Mouse (Mus musculus) embryonic facial prominence, embryonic 13.5 days (tissue): ENCODE data around the gene Fstl4. TPM values are rescaled to one million over a fixed set of nuclear protein-coding genes. Genes with fewer than 3 reads are reported as not detected.

Experiments used
- ATAC-seq: fragments of 200-750 bp; cut with Nextera tagmentation; 2 replicates; pipeline ENCODE4 v1.8.0; 2017; ENCODE audit warnings: low read depth; ENCODE audit not compliant: insufficient number of reproducible peaks, insufficient read depth, low FRiP score, low TSS enrichment
- H3K27ac ChIP-seq: fragments of 300-500 bp; sonication (generic); 2 replicates; pipeline ENCODE4 v1.5.1; 2015; ENCODE audit warnings: moderate library complexity, mild to moderate bottlenecking, inconsistent platforms
- H3K27me3 ChIP-seq: fragments of 300-500 bp; sonication (generic); 2 replicates; pipeline ENCODE4 v1.6.1; 2015; ENCODE audit warnings: mild to moderate bottlenecking, inconsistent platforms
- H3K36me3 ChIP-seq: fragments of 300-500 bp; sonication (generic); 2 replicates; pipeline ENCODE4 v1.6.1; 2015; ENCODE audit warnings: mild to moderate bottlenecking, inconsistent platforms
- H3K4me1 ChIP-seq: fragments of 300-500 bp; sonication (generic); 2 replicates; pipeline ENCODE4 v1.6.1; 2015; ENCODE audit warnings: inconsistent platforms
- H3K4me2 ChIP-seq: fragments of 300-500 bp; sonication (generic); 2 replicates; pipeline ENCODE4 v1.6.1; 2015; ENCODE audit warnings: moderate library complexity, mild to moderate bottlenecking, inconsistent platforms
- H3K4me3 ChIP-seq: fragments of 300-500 bp; sonication (generic); 2 replicates; pipeline ENCODE4 v1.5.1; 2015; ENCODE audit warnings: mild to moderate bottlenecking, inconsistent platforms
- H3K9ac ChIP-seq: fragments of 300-500 bp; sonication (generic); 2 replicates; pipeline ENCODE4 v1.6.1; 2015; ENCODE audit warnings: mild to moderate bottlenecking, inconsistent platforms
- H3K9me3 ChIP-seq: fragments of 300-500 bp; sonication (generic); 2 replicates; pipeline ENCODE4 v1.6.1; 2016; ENCODE audit warnings: inconsistent platforms
- WGBS: fragments of 180-500 bp; shearing (Covaris S2); methylation state at CpG from one replicate; pipeline ENCODE4 v1.1.7; 2015; ENCODE audit warnings: mixed read lengths; 5-methylcytosine and 5-hydroxymethylcytosine counted together
- polyA plus RNA-seq: library from polyadenylated mRNA; unstranded; fragments of >200 nt; fragmentation: Nextera tagmentation; extraction: Ambion mirVana; gene quantifications from 2 replicates; pipeline ENCODE4 v1.2.1, GENCODE M21; 2015

Fstl4 gene
- polyA plus RNA-seq, 1 experiment from 2014 or later, result 1.7 TPM

- Histone ChIP-seq H3K9ac (no peak overlapping the region), H3K27ac (no peak overlapping the region), H3K36me3 (no peaks in the 10 kb centered on the region), H3K9me3 (no peaks in the 10 kb centered on the region), H3K4me2 (no peak overlapping the region), H3K4me3 (no peak overlapping the region), H3K27me3 (peaks cover 5% of the 10 kb centered on the region; the same call in 1 of the 2 replicates), H3K4me1 (peaks cover 16% of the 10 kb centered on the region)
- ATAC-seq, result no peak
- 79% methylated on average over 8 of the region's 8 CpGs for WGBS
Measured at GRCm38 (mm10) chr11:53097331-53097730, 332.9 kb downstream of the Fstl4 start.

DNA sequence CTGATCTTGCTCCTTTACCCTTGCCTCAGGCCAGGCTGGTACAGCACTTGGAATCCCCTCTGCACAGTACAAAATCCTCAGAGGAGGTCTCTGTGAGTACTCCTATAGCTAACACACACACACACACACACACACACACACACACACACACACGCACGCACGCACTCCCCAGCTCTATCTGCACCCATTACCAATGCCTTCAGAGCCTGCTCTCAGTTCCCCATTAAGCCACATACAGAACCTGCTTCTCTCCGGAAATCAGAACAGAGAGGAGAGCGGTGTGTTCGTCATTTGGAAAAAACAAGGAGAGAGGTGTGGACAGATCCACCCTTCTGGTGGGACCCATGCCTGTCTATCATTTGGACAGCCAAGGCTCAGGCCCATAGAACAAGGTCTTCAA, 333.4 kb downstream of the Fstl4 start:
- Histone ChIP-seq H3K9me3 (no peaks in the 10 kb centered on the region), H3K36me3 (no peaks in the 10 kb centered on the region), H3K4me2 (no peak overlapping the region), H3K9ac (no peak overlapping the region), H3K4me1 (peaks cover 12% of the 10 kb centered on the region; the same call in 1 of the 2 replicates), H3K27me3 (peaks cover 5% of the 10 kb centered on the region; the same call in 1 of the 2 replicates), H3K4me3 (no peak overlapping the region), H3K27ac (no peak overlapping the region)
- 89% methylated on average over 6 of the region's 6 CpGs for WGBS
- no peak for ATAC-seq

DNA sequence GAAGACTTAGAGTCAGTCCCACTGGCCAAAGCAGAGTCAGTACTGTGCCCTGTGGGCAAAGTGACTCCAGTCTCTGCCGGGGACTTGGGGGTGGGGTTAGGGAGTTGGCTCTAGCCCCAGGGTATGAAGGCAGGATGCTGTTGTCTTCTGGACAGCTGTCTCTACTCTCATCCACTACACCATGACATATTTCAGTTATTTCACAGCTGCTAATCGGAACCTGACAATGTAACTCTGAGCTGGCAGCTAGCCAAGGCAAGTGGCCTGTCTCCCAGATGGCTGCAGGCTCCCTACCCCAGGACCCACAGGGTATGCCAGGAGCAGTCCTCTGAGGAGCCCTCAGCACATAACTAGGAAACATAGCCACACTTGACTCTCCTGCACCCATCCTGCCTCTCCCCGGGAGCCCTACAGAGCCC, 334.4 kb downstream of the Fstl4 start:
- no peak overlapping the region for H3K27ac ChIP-seq
- WGBS, result 47% methylated on average over 3 of the region's 3 CpGs
- H3K9me3 ChIP-seq, result no peaks in the 10 kb centered on the region
- no peak overlapping the region for H3K4me3 ChIP-seq
- no peak for ATAC-seq
- H3K4me2 ChIP-seq, result no peak overlapping the region
- H3K9ac ChIP-seq, result no peak overlapping the region
- no peaks in the 10 kb centered on the region for H3K36me3 ChIP-seq
- peaks cover 15% of the 10 kb centered on the region for H3K4me1 ChIP-seq
- H3K27me3 ChIP-seq, result peaks cover 5% of the 10 kb centered on the region; the same call in 1 of the 2 replicates

GRCm38 (mm10) chr11:53099322-53099721, 334.9 kb downstream of the Fstl4 start:
- Histone ChIP-seq H3K4me3 (no peak overlapping the region), H3K4me2 (no peak overlapping the region), H3K9ac (no peak overlapping the region), H3K27ac (no peak overlapping the region), H3K27me3 (peaks cover 5% of the 10 kb centered on the region; the same call in 1 of the 2 replicates), H3K9me3 (no peaks in the 10 kb centered on the region), H3K36me3 (no peaks in the 10 kb centered on the region), H3K4me1 (peaks cover 16% of the 10 kb centered on the region)
- 89% methylated on average over 5 of the region's 5 CpGs for WGBS
- no peak for ATAC-seq

GRCm38 (mm10) chr11:53101732-53102131, 337.3 kb downstream of the Fstl4 start:
- H3K36me3 ChIP-seq, result no peaks in the 10 kb centered on the region
- peaks cover 16% of the 10 kb centered on the region for H3K4me1 ChIP-seq
- WGBS, result 81% methylated on average over 5 of the region's 5 CpGs
- H3K4me2 ChIP-seq, result no peak overlapping the region
- no peak overlapping the region for H3K9ac ChIP-seq
- H3K27me3 ChIP-seq, result 0 out of 2 replicates have a peak, but pooled peaks cover under 1% of the 10 kb centered on the region
- no peak for ATAC-seq
- H3K27ac ChIP-seq, result no peak overlapping the region
- no peaks in the 10 kb centered on the region for H3K9me3 ChIP-seq
- H3K4me3 ChIP-seq, result no peak overlapping the region

DNA sequence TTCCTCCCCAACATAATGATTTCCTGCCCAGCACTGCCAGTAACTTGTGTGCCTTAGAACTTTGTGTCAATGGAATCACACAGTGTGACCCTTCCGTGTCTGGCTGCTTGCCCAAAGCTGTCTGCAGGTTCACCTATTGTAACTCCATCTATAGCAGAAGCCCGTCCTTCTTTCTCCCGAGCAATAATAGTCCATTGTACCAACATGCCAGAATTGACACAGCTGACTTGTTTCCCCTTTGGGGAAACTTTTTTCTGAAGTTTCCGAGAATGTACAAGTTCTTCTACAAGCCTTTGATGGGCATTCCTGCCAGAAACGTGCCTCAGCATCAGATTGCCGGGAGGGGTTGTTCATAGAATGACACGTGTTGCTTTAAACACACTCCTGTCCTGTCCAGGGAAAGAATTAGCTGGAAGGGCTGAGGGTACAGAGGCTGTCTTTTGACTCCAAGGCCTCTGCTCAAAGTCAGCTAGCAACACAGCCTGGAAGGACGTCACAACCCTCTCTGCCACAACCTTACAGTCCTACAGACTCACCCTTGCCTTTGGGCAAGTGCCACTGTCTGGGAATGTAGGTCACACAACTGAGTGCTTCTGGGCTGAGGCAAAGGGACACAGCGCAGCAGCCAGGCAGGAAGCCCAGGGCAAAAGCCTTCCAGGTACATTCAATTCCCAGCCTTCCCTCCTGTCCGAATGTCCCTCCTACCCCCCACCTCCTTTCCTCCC, 339.3 kb downstream of the Fstl4 start:
- H3K4me3 ChIP-seq, result no peak overlapping the region
- no peak overlapping the region for H3K9ac ChIP-seq
- 39% methylated on average over 10 of the region's 10 CpGs for WGBS
- no peaks in the 10 kb centered on the region for H3K9me3 ChIP-seq
- H3K4me1 ChIP-seq, result peaks cover 13% of the 10 kb centered on the region
- no peaks in the 10 kb centered on the region for H3K36me3 ChIP-seq
- 0 out of 2 replicates have a peak overlapping the region, but pooled peaks have one; percentile 7 for H3K27ac ChIP-seq
- H3K27me3 ChIP-seq, result no peaks in the 10 kb centered on the region
- H3K4me2 ChIP-seq, result no peak overlapping the region
- ATAC-seq, result no peak

DNA sequence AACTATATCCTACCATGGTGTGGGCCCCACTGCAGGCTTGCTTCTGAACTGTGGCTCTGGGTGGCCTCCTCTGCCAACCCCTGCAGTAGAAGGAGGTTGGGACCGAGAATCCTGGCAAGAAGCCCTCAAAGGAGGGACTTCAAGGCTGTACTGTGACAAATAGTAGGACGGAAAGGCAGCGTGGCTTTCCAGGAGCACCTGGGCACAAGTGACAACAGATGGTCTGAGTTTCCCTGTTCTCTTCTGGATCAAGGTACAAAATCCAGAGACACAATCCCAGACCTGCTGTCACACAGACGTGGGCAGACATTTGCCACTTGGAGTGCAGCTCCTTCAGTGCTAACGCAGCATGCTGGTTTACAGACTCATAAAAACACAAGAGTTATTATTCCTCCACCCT, 343.3 kb downstream of the Fstl4 start:
- Histone ChIP-seq H3K4me2 (no peak overlapping the region), H3K4me3 (no peak overlapping the region), H3K4me1 (peaks cover 9% of the 10 kb centered on the region; the same call in 1 of the 2 replicates), H3K9me3 (no peaks in the 10 kb centered on the region), H3K9ac (no peak overlapping the region), H3K36me3 (no peaks in the 10 kb centered on the region), H3K27me3 (no peaks in the 10 kb centered on the region), H3K27ac (no peak overlapping the region)
- ATAC-seq, result no peak
- WGBS, result 67% methylated on average over 5 of the region's 5 CpGs

- no peak overlapping the region for H3K27ac ChIP-seq
- ATAC-seq, result no peak
- no peaks in the 10 kb centered on the region for H3K9me3 ChIP-seq
- H3K4me3 ChIP-seq, result no peak overlapping the region
- no peak overlapping the region for H3K4me2 ChIP-seq
- WGBS, result 92% methylated on average over 6 of the region's 6 CpGs
- 0 out of 2 replicates have a peak, but pooled peaks cover 4% of the 10 kb centered on the region for H3K4me1 ChIP-seq
- no peaks in the 10 kb centered on the region for H3K36me3 ChIP-seq
- no peak overlapping the region for H3K9ac ChIP-seq
- H3K27me3 ChIP-seq, result no peaks in the 10 kb centered on the region
Measured at GRCm38 (mm10) chr11:53108798-53109197, 344.4 kb downstream of the Fstl4 start.

GRCm38 (mm10) chr11:53109701-53110467, 345.4 kb downstream of the Fstl4 start:
- H3K4me1 ChIP-seq, result no peaks in the 10 kb centered on the region
- 77% methylated on average over 6 of the region's 6 CpGs for WGBS
- H3K27ac ChIP-seq, result no peak overlapping the region
- no peak overlapping the region for H3K4me3 ChIP-seq
- H3K4me2 ChIP-seq, result no peak overlapping the region
- no peaks in the 10 kb centered on the region for H3K36me3 ChIP-seq
- H3K9ac ChIP-seq, result no peak overlapping the region
- no peak for ATAC-seq
- H3K9me3 ChIP-seq, result no peaks in the 10 kb centered on the region
- H3K27me3 ChIP-seq, result no peaks in the 10 kb centered on the region; the same call in 1 of the 2 replicates

DNA sequence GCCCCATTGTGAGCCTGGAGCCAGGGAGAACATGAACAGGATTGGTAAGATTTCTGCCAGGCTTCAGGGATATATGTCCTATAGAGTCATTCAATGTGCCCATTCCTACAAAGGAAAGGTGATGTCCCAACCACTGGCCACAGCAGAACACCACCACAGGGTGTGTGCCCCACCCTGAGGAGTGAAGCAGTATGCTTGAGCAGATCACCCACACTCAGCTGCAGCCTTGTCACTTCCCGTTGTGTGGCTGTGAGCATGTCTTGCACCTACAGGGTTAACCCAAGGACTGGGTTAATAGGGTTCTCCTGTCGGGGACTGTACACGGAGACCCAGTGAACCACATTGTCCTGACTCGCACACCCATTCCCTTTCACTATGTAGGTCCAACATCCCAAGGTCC, 351.3 kb downstream of the Fstl4 start:
- Histone ChIP-seq H3K4me1 (no peaks in the 10 kb centered on the region), H3K36me3 (no peaks in the 10 kb centered on the region), H3K27me3 (no peaks in the 10 kb centered on the region; the same call in 1 of the 2 replicates), H3K27ac (no peak overlapping the region), H3K4me2 (no peak overlapping the region), H3K9me3 (no peaks in the 10 kb centered on the region), H3K9ac (no peak overlapping the region), H3K4me3 (no peak overlapping the region)
- 68% methylated on average over 4 of the region's 4 CpGs for WGBS
- no peak for ATAC-seq

DNA sequence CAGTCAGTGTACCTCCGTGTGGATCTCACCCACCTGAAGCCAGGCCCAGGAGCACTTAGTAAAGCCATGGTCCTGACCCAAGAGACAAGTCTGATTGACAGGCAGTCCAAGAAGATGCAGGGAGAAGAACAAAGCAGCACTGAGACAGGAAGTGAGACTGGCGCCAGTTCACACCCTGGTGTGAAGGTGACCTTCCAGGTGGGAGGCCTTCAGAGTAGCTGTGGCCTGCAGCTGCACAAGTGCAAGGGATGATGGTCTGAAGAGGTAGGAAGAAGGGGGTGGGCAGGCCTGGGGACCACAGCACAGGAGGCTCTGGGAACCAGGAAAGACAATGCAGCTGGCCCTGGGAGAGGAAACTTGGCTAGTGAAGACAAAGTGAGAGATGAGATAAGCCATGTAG, 351.9 kb downstream of the Fstl4 start:
- Histone ChIP-seq H3K27ac (no peak overlapping the region), H3K36me3 (no peaks in the 10 kb centered on the region), H3K27me3 (no peaks in the 10 kb centered on the region; the same call in 1 of the 2 replicates), H3K4me1 (no peaks in the 10 kb centered on the region), H3K9ac (no peak overlapping the region), H3K4me2 (no peak overlapping the region), H3K4me3 (no peak overlapping the region), H3K9me3 (no peaks in the 10 kb centered on the region)
- WGBS, result 77% methylated on average over 2 of the region's 2 CpGs
- no peak for ATAC-seq
